Mouse (Mus musculus): Measurements from ENCODE around the gene Rnf11.

Gene Rnf11

GRCm38 (mm10) chr4:109484621-109485020, at the start of gene Rnf11:
Gene Rnf11 (minus strand): TSS chr4:109484728.
- DNase-seq, result no peak

GRCm38 (mm10) chr4:109531111-109531510, 46.6 kb upstream of the Rnf11 start, which contains the start of gene 4930522H14Rik:
Gene 4930522H14Rik (minus strand): TSS chr4:109531297.
- no peak for DNase-seq

- DNase-seq, result no peak
Observed at GRCm38 (mm10) chr4:109530245-109530816, 45.8 kb upstream of the Rnf11 start.

- DNase-seq, result peak; percentile 67 to 71
Observed at GRCm38 (mm10) chr4:109504885-109505284, 20.4 kb upstream of the Rnf11 start.

- no peak for DNase-seq
Observed at GRCm38 (mm10) chr4:109498476-109498875, 13.9 kb upstream of the Rnf11 start.

GRCm38 (mm10) chr4:109493581-109493980, 9.1 kb upstream of the Rnf11 start:
- no peak for DNase-seq

GRCm38 (mm10) chr4:109488812-109489211, 4.3 kb upstream of the Rnf11 start:
- no peak for DNase-seq

- no peak for DNase-seq
Observed at GRCm38 (mm10) chr4:109482701-109483100, 1.8 kb downstream of the Rnf11 start.

- no peak for DNase-seq
Observed at GRCm38 (mm10) chr4:109481424-109481823, 3.1 kb downstream of the Rnf11 start.

GRCm38 (mm10) chr4:109477454-109477853, 7.1 kb downstream of the Rnf11 start:
- DNase-seq, result peak in 1 of 2 experiments; percentile 7

- DNase-seq, result peak; percentile 94 to 97
Observed at GRCm38 (mm10) chr4:109476554-109477014, 7.9 kb downstream of the Rnf11 start.

- DNase-seq, result peak; percentile 69 to 72
Observed at GRCm38 (mm10) chr4:109475577-109476553, 8.7 kb downstream of the Rnf11 start.

- no peak for DNase-seq
Observed at GRCm38 (mm10) chr4:109475078-109475477, 9.4 kb downstream of the Rnf11 start.

GRCm38 (mm10) chr4:109472566-109472965, 12.0 kb downstream of the Rnf11 start:
- DNase-seq, result no peak

- no peak for DNase-seq
Observed at GRCm38 (mm10) chr4:109471606-109472005, 12.9 kb downstream of the Rnf11 start.

GRCm38 (mm10) chr4:109467687-109468086, 16.8 kb downstream of the Rnf11 start:
- DNase-seq, result no peak

GRCm38 (mm10) chr4:109463892-109464291, 20.6 kb downstream of the Rnf11 start:
- DNase-seq, result no peak

GRCm38 (mm10) chr4:109460421-109461179, 23.9 kb downstream of the Rnf11 start:
- no peak for DNase-seq

- DNase-seq, result no peak
Observed at GRCm38 (mm10) chr4:109456821-109457220, 27.7 kb downstream of the Rnf11 start.

GRCm38 (mm10) chr4:109448531-109448930, 36.0 kb downstream of the Rnf11 start:
- no peak for DNase-seq

GRCm38 (mm10) chr4:109445956-109446355, 38.6 kb downstream of the Rnf11 start:
- DNase-seq, result no peak

- peak; percentile 30 to 45 for DNase-seq
Observed at GRCm38 (mm10) chr4:109445397-109445796, 39.1 kb downstream of the Rnf11 start.

GRCm38 (mm10) chr4:109444951-109445350, 39.6 kb downstream of the Rnf11 start:
- no peak for DNase-seq

Measured in cerebellum, postnatal 14 days (tissue).